Mouse (Mus musculus) heart, postnatal 0 days (tissue): ENCODE measurements around the gene Hmcn2. TPM values are rescaled to one million over a fixed set of nuclear protein-coding genes. Genes with fewer than 3 reads are reported as not detected.

Source experiments
- ATAC-seq: fragments of 200-750 bp; cut with Nextera tagmentation; 2 replicates; pipeline ENCODE4 v1.8.0; 2017; ENCODE audit warnings: low read depth, moderate number of reproducible peaks, moderate library complexity; ENCODE audit not compliant: insufficient read depth
- DNase-seq: peaks from one replicate; pipeline ENCODE4 v3.0.0-alpha.2; 2016; ENCODE audit warnings: low spot score
- H3K27ac ChIP-seq: fragments of 300-500 bp; sonication (generic); 2 replicates; pipeline ENCODE4 v1.5.1; 2014; ENCODE audit warnings: low read depth, mild to moderate bottlenecking
- H3K27me3 ChIP-seq: fragments of 300-500 bp; sonication (generic); 2 replicates; pipeline ENCODE4 v1.6.1; 2014; ENCODE audit warnings: low read length, mixed read lengths; ENCODE audit not compliant: control insufficient read depth, insufficient read depth
- H3K36me3 ChIP-seq: fragments of 300-500 bp; sonication (generic); replicated peaks from 2 replicates; pipeline ENCODE4 v1.6.1; 2014; ENCODE audit warnings: low read length, mixed read lengths; ENCODE audit not compliant: control insufficient read depth, insufficient read depth
- H3K4me1 ChIP-seq: fragments of 300-500 bp; sonication (generic); 2 replicates; pipeline ENCODE4 v1.6.1; 2014; ENCODE audit warnings: antibody characterized with exemption; ENCODE audit not compliant: control insufficient read depth, insufficient read depth
- H3K4me2 ChIP-seq: fragments of 300-500 bp; sonication (generic); 2 replicates; pipeline ENCODE4 v1.6.1; 2014; ENCODE audit warnings: low read depth, mild to moderate bottlenecking, low read length, moderate library complexity
- H3K4me3 ChIP-seq: fragments of 300-500 bp; sonication (generic); 2 replicates; pipeline ENCODE4 v1.5.1; 2014; ENCODE audit warnings: low read depth, low read length
- H3K9ac ChIP-seq: fragments of 300-500 bp; sonication (generic); replicated peaks from 2 replicates; pipeline ENCODE4 v1.6.1; 2014; ENCODE audit warnings: low read depth, low read length, mixed read lengths
- H3K9me3 ChIP-seq: fragments of 300-500 bp; sonication (generic); replicated peaks from 2 replicates; pipeline ENCODE4 v1.6.1; 2016; ENCODE audit warnings: low read length; ENCODE audit not compliant: control insufficient read depth
- CTCF ChIP-seq: IDR thresholded peaks from 2 replicates; pipeline ENCODE4 v1.5.1; 2016; ENCODE audit warnings: antibody characterized with exemption, control low read depth, low read depth
- EP300 ChIP-seq: IDR thresholded peaks from 2 replicates; pipeline ENCODE4 v1.6.1; 2016; ENCODE audit warnings: antibody characterized with exemption, low read depth
- WGBS: fragments of 180-500 bp; shearing (Covaris S2); extraction: QIAGEN DNeasy Blood & Tissue Kit; methylation state at CpG from one replicate; pipeline ENCODE4 v1.1.7; 2014; 5-methylcytosine and 5-hydroxymethylcytosine counted together
- polyA plus RNA-seq: library from polyadenylated mRNA; unstranded; fragments of >200 nt; fragmentation: Nextera tagmentation; extraction: Ambion mirVana; gene quantifications from 2 replicates; pipeline ENCODE4 v1.2.1, GENCODE M21; 2015
- total RNA-seq: library from RNA; depleted of rRNA; stranded (reverse); fragments of >200 nt; gene quantifications from 2 replicates; pipeline ENCODE4 v1.2.3, GENCODE M21; 2014; ENCODE audit warnings: low replicate concordance

The Hmcn2 gene
- total and polyA plus RNA-seq, 2 experiments from 2014 or later, result 0.67 to 3.1 TPM

DNA sequence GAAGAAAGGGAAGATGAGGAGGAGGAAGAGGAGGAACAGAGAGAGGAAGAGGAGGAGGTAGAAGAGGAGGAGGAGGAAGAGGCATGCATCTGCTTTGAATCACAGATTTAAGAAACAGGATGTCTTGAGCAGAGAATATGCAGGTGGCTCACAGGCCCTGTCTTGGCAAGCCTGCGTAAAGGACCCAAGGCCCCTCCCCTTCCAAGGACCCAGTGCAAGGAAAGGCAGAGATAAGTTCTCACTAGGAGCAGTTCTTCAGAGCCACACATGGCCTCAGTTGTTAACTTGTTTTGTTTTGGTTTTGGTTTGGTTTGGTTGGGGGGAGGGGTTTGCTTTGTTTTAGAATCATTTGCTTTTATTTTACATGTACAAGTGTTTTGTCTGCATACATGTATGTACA is 137.3 kb downstream of the Hmcn2 start:
- WGBS, result 63% methylated on average over 1 of the region's 1 CpGs
- Histone ChIP-seq H3K9ac (no peak overlapping the region), H3K27ac (no peak overlapping the region), H3K4me1 (peaks cover 25% of the 10 kb centered on the region), H3K4me3 (no peak overlapping the region), H3K36me3 (no peaks in the 10 kb centered on the region), H3K4me2 (no peak overlapping the region), H3K9me3 (no peaks in the 10 kb centered on the region), H3K27me3 (no peaks in the 10 kb centered on the region)
- no peak for DNase-seq
- ATAC-seq, result no peak
- TF ChIP-seq CTCF, result no peak
- TF ChIP-seq EP300, result no peak

DNA sequence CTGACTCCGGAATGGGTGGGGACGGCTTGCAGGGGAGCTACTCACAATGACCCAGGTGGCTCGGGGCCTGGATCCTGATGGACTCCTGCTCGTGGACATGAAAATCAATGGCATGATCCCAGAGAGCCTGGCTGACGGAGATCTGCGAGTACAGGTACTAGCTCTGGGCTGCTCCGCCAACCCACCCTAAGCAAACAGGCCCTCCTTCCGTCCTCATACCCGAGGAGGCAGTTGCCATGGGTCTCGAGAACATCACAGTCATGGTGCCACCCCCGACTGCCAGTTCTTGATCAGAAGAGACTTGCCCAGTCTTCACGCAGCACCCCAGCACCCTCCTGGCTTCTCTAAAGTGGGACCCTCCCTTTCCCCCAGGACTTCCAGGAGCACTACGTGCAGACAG is 138.8 kb downstream of the Hmcn2 start:
- H3K9ac ChIP-seq, result no peak overlapping the region
- TF ChIP-seq CTCF (no peak), EP300 (no peak)
- H3K4me2 ChIP-seq, result no peak overlapping the region
- ATAC-seq (no peak), DNase-seq (no peak)
- WGBS, result 89% methylated on average over 13 of the region's 13 CpGs
- H3K9me3 ChIP-seq, result no peaks in the 10 kb centered on the region
- H3K27me3 ChIP-seq, result no peaks in the 10 kb centered on the region
- no peaks in the 10 kb centered on the region for H3K36me3 ChIP-seq
- no peak overlapping the region for H3K4me3 ChIP-seq
- H3K27ac ChIP-seq, result no peak overlapping the region
- peaks cover 25% of the 10 kb centered on the region for H3K4me1 ChIP-seq

GRCm38 (mm10) chr2:31453559-31454177 is 139.5 kb downstream of the Hmcn2 start:
- WGBS, result 41% methylated on average over 11 of the region's 11 CpGs
- H3K4me3 ChIP-seq, result no peak overlapping the region
- no peaks in the 10 kb centered on the region for H3K36me3 ChIP-seq
- H3K9me3 ChIP-seq, result no peaks in the 10 kb centered on the region
- no peak for TF ChIP-seq EP300
- no peak for TF ChIP-seq CTCF
- no peak overlapping the region for H3K4me2 ChIP-seq
- peak overlapping the region; percentile 49 for H3K27ac ChIP-seq
- ATAC-seq, result no peak
- H3K27me3 ChIP-seq, result no peaks in the 10 kb centered on the region
- peaks cover 24% of the 10 kb centered on the region for H3K4me1 ChIP-seq
- no peak overlapping the region for H3K9ac ChIP-seq
- no peak for DNase-seq

GRCm38 (mm10) chr2:31454280-31454679 is 140.1 kb downstream of the Hmcn2 start:
- H3K4me1 ChIP-seq, result peaks cover 18% of the 10 kb centered on the region
- TF ChIP-seq CTCF, result no peak
- TF ChIP-seq EP300, result no peak
- peak; percentile 25 for DNase-seq
- H3K9me3 ChIP-seq, result no peaks in the 10 kb centered on the region
- no peaks in the 10 kb centered on the region for H3K36me3 ChIP-seq
- H3K4me3 ChIP-seq, result no peak overlapping the region
- ATAC-seq, result peak; percentile 55
- H3K4me2 ChIP-seq, result no peak overlapping the region
- 19% methylated on average over 8 of the region's 8 CpGs for WGBS
- H3K27me3 ChIP-seq, result 0 out of 2 replicates have a peak, but pooled peaks cover under 1% of the 10 kb centered on the region
- no peak overlapping the region for H3K9ac ChIP-seq
- H3K27ac ChIP-seq, result peak overlapping the region; percentile 49

DNA sequence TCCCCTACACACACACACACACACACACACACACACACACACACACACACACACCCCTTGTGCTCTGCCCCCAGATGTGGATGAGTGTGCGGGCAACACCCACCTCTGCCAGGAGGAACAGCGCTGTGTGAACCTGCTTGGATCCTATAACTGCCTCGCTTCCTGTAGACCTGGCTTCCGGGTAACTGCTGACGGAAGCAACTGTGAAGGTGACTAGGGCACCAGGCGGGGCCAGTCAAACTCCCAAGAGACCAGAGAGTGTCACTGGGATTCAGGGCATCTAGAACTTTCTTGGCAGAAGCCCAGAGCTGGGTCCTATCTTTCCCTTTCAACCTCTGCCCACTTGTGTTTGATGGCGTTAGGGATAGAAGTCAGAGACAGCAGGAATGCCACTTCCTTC is 141.2 kb downstream of the Hmcn2 start:
- H3K27me3 ChIP-seq, result peaks cover 12% of the 10 kb centered on the region
- 62% methylated on average over 7 of the region's 7 CpGs for WGBS
- H3K4me2 ChIP-seq, result no peak overlapping the region
- no peak for DNase-seq
- H3K4me1 ChIP-seq, result peaks cover 17% of the 10 kb centered on the region
- ATAC-seq, result no peak
- no peak overlapping the region for H3K9ac ChIP-seq
- H3K4me3 ChIP-seq, result no peak overlapping the region
- no peak for TF ChIP-seq CTCF
- no peak for TF ChIP-seq EP300
- H3K27ac ChIP-seq, result no peak overlapping the region
- H3K9me3 ChIP-seq, result no peaks in the 10 kb centered on the region
- no peaks in the 10 kb centered on the region for H3K36me3 ChIP-seq

DNA sequence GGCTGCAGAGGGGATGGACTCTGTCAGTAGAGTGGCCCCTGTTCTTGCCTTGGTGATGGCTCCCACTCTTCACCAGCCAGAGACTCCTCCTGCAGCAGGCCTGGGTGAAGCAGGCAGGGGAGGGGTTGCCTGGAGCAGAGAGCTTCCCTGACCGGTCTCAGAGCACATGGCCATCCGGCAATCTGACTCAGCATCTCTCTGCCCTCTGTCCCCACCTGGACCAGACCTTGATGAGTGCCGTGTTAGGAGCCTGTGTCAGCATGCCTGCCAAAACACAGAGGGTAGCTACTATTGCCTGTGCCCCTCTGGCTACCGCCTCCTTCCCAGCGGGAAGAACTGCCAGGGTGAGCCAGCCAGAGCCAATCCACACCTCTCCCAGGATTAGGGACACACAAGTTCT is 144.2 kb downstream of the Hmcn2 start:
- no peak for TF ChIP-seq CTCF
- TF ChIP-seq EP300, result no peak
- peaks cover 28% of the 10 kb centered on the region for H3K27me3 ChIP-seq
- H3K9me3 ChIP-seq, result no peaks in the 10 kb centered on the region
- no peak for ATAC-seq
- no peak overlapping the region for H3K4me3 ChIP-seq
- no peak for DNase-seq
- WGBS, result 63% methylated on average over 5 of the region's 5 CpGs
- H3K9ac ChIP-seq, result no peak overlapping the region
- no peaks in the 10 kb centered on the region for H3K36me3 ChIP-seq
- H3K27ac ChIP-seq, result no peak overlapping the region
- H3K4me2 ChIP-seq, result no peak overlapping the region
- H3K4me1 ChIP-seq, result peaks cover 17% of the 10 kb centered on the region
